Mouse (Mus musculus) forebrain, postnatal 0 days (tissue): ENCODE data around the gene Rab27a. TPM values are rescaled to one million over a fixed set of nuclear protein-coding genes. Genes with fewer than 3 reads are reported as not detected.
A peak's percentile ranks its signal among the peaks of the same experiment; 100 is the strongest.

Experiments used
- ATAC-seq: fragments of 200-750 bp; cut with Nextera tagmentation; 2 replicates; pipeline ENCODE4 v1.8.0; 2017; ENCODE audit warnings: mild to moderate bottlenecking, moderate library complexity
- DNase-seq: peaks from one replicate; pipeline ENCODE4 v3.0.0-alpha.2; 2015
- H3K27ac ChIP-seq: fragments of 300-500 bp; sonication (generic); 2 replicates; pipeline ENCODE4 v1.5.1; 2014; ENCODE audit warnings: low read depth, mild to moderate bottlenecking, antibody characterized with exemption, low read length, moderate library complexity, mixed read lengths
- H3K27me3 ChIP-seq: fragments of 300-500 bp; sonication (generic); 2 replicates; pipeline ENCODE4 v1.6.1; 2014; ENCODE audit warnings: mild to moderate bottlenecking, low read length, mixed read lengths; ENCODE audit not compliant: insufficient read depth
- H3K36me3 ChIP-seq: fragments of 300-500 bp; sonication (generic); 2 replicates; pipeline ENCODE4 v1.6.1; 2014; ENCODE audit warnings: mild to moderate bottlenecking, moderate library complexity; ENCODE audit not compliant: insufficient read depth
- H3K4me1 ChIP-seq: fragments of 300-500 bp; sonication (generic); 2 replicates; pipeline ENCODE4 v1.6.1; 2014; ENCODE audit warnings: antibody characterized with exemption; ENCODE audit not compliant: insufficient read depth
- H3K4me2 ChIP-seq: fragments of 300-500 bp; sonication (generic); 2 replicates; pipeline ENCODE4 v1.6.1; 2014; ENCODE audit warnings: low read depth, mild to moderate bottlenecking, moderate library complexity
- H3K4me3 ChIP-seq: fragments of 300-500 bp; sonication (generic); 2 replicates; pipeline ENCODE4 v1.5.1; 2014; ENCODE audit warnings: low read depth, low read length, mixed read lengths
- H3K9ac ChIP-seq: fragments of 300-500 bp; sonication (generic); 2 replicates; pipeline ENCODE4 v1.6.1; 2014; ENCODE audit warnings: mild to moderate bottlenecking
- H3K9me3 ChIP-seq: fragments of 300-500 bp; sonication (generic); 2 replicates; pipeline ENCODE4 v1.6.1; 2016; ENCODE audit warnings: low read length
- CTCF ChIP-seq: sonication (generic); IDR thresholded peaks from 2 replicates; pipeline ENCODE4 v1.5.1; 2016; ENCODE audit warnings: antibody characterized with exemption, control low read depth, low read depth
- WGBS: fragments of 180-500 bp; shearing (Covaris S2); extraction: QIAGEN DNeasy Blood & Tissue Kit; methylation state at CpG from one replicate; pipeline ENCODE4 v1.1.7; 2014; 5-methylcytosine and 5-hydroxymethylcytosine counted together
- polyA plus RNA-seq: library from polyadenylated mRNA; unstranded; fragments of >200 nt; fragmentation: Nextera tagmentation; extraction: Ambion mirVana; gene quantifications from 2 replicates; pipeline ENCODE4 v1.2.1, GENCODE M21; 2015
- total RNA-seq: library from RNA; depleted of rRNA; stranded (reverse); fragments of >200 nt; gene quantifications from 2 replicates; pipeline ENCODE4 v1.2.3, GENCODE M21; 2014

Rab27a gene
- total and polyA plus RNA-seq, 2 experiments from 2014 or later = 2.3 to 5.6 TPM

DNA sequence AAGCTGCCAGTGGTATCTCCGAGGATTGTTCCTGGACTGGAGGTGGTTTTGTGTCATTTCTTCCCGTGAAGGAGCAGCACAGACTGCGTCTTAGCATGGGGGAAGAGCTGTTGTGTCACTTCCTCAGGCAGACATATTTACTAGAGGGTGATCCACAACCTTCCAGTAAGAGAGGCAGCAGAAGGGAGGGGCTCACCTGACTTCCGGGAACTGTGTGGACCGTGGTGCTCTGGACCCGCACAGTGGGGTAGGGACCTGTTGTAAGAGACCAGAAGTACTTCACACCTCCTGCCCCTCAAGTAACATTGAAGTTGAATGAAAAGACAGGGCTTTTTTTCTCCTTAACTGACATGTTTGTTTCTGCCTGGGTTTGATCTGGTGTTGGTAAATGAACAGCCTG is 39.5 kb upstream of the Rab27a start:
- Histone ChIP-seq H3K36me3 (peaks cover 48% of the 10 kb centered on the region), H3K27ac (no peak overlapping the region), H3K27me3 (no peaks in the 10 kb centered on the region), H3K9ac (no peak overlapping the region), H3K4me2 (no peak overlapping the region), H3K4me1 (no peaks in the 10 kb centered on the region), H3K4me3 (no peak overlapping the region), H3K9me3 (no peaks in the 10 kb centered on the region)
- DNase-seq = no peak
- no peak for TF ChIP-seq CTCF
- 83% methylated on average over 6 of the region's 6 CpGs for WGBS
- ATAC-seq = no peak

GRCm38 (mm10) chr9:73006175-73006574 is 38.5 kb upstream of the Rab27a start:
- DNase-seq = no peak
- Histone ChIP-seq H3K36me3 (peaks cover 52% of the 10 kb centered on the region), H3K4me3 (no peak overlapping the region), H3K27ac (no peak overlapping the region), H3K27me3 (no peaks in the 10 kb centered on the region), H3K4me2 (no peak overlapping the region), H3K9me3 (no peaks in the 10 kb centered on the region), H3K9ac (no peak overlapping the region), H3K4me1 (no peaks in the 10 kb centered on the region)
- no peak for ATAC-seq
- WGBS = 93% methylated on average over 3 of the region's 3 CpGs
- peak; percentile 41 for TF ChIP-seq CTCF

DNA sequence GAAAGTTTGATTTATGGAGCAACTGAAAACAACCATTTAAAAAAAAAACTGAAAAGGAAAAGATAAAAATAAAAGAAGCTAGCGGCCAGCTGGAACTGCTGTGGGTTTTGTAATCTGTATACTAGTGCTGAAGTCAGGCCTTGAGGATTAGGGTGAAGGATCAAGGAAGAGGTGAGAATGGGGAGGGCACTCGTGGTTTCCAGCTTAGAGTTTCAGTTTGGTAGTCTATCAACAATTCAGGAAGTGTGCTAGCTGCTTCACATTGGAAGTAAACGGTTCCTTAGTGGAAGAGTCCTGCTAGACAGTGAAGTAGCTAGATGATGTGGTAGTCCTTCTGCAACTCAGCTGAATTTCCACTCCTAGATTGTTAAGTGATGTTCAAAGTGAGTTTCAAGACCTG is 36.3 kb upstream of the Rab27a start:
- Histone ChIP-seq H3K9me3 (no peaks in the 10 kb centered on the region), H3K4me3 (no peak overlapping the region), H3K36me3 (peaks cover 57% of the 10 kb centered on the region), H3K4me1 (no peaks in the 10 kb centered on the region), H3K27me3 (no peaks in the 10 kb centered on the region), H3K27ac (no peak overlapping the region), H3K9ac (no peak overlapping the region), H3K4me2 (no peak overlapping the region)
- no peak for TF ChIP-seq CTCF
- 78% methylated on average over 3 of the region's 3 CpGs for WGBS
- no peak for ATAC-seq
- no peak for DNase-seq

DNA sequence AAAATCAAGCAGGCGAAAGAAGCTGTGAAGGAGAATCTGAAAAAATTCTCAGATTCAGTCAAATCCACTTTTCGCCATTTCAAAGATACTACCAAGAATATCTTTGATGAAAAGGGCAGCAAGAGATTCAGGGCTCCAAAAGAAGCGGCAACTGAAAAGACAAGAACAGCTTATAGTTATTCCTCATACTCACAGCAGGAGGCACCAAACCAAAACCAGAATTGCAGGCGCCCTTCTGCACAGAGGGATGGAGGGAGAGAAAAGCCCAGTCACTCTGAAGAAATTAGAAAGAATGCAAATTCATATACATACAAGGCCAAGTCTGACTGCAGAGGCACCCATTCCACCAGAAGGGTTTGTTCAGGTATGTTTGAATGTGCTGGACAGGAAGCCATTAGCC is 32.0 kb upstream of the Rab27a start:
- Histone ChIP-seq H3K27me3 (no peaks in the 10 kb centered on the region), H3K9ac (no peak overlapping the region), H3K4me3 (no peak overlapping the region), H3K4me1 (no peaks in the 10 kb centered on the region), H3K4me2 (no peak overlapping the region), H3K36me3 (peaks cover 74% of the 10 kb centered on the region), H3K27ac (no peak overlapping the region), H3K9me3 (no peaks in the 10 kb centered on the region)
- DNase-seq = no peak
- ATAC-seq = no peak
- WGBS = 90% methylated on average over 4 of the region's 4 CpGs
- peak; percentile 30; the same call in 1 of the 2 replicates for TF ChIP-seq CTCF

DNA sequence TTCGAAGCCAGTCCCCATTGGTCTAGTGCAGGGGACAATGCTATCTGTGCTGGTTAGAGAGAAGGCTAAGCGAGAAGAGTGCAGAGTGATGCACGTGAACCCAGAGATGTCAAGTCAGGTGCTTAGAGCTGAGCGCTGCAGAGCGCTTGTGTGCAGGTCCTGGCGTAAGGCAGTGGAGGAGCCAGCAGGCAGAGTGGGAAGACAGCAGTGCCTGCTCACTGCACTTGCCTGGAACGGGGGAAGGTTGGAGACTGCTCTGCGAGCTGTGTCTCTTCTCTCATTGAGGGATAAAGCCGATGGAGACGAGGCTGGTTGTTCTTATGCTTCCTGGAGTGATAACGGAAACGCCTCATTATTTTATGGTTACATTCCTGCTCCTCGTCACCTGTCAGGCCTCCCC is 29.9 kb upstream of the Rab27a start:
- H3K27ac ChIP-seq = no peak overlapping the region
- no peaks in the 10 kb centered on the region for H3K4me1 ChIP-seq
- H3K4me2 ChIP-seq = no peak overlapping the region
- no peaks in the 10 kb centered on the region for H3K9me3 ChIP-seq
- TF ChIP-seq CTCF = no peak
- no peak overlapping the region for H3K4me3 ChIP-seq
- 92% methylated on average over 13 of the region's 13 CpGs for WGBS
- H3K27me3 ChIP-seq = no peaks in the 10 kb centered on the region
- ATAC-seq (no peak), DNase-seq (no peak)
- no peak overlapping the region for H3K9ac ChIP-seq
- peaks cover 90% of the 10 kb centered on the region for H3K36me3 ChIP-seq

GRCm38 (mm10) chr9:73019841-73020240 is 24.8 kb upstream of the Rab27a start:
- TF ChIP-seq CTCF = no peak
- Histone ChIP-seq H3K9ac (no peak overlapping the region), H3K4me3 (no peak overlapping the region), H3K9me3 (no peaks in the 10 kb centered on the region), H3K4me1 (no peaks in the 10 kb centered on the region), H3K36me3 (peaks cover 54% of the 10 kb centered on the region), H3K27ac (no peak overlapping the region), H3K4me2 (no peak overlapping the region), H3K27me3 (no peaks in the 10 kb centered on the region)
- WGBS = 74% methylated on average over 10 of the region's 10 CpGs
- no peak for DNase-seq
- ATAC-seq = no peak

DNA sequence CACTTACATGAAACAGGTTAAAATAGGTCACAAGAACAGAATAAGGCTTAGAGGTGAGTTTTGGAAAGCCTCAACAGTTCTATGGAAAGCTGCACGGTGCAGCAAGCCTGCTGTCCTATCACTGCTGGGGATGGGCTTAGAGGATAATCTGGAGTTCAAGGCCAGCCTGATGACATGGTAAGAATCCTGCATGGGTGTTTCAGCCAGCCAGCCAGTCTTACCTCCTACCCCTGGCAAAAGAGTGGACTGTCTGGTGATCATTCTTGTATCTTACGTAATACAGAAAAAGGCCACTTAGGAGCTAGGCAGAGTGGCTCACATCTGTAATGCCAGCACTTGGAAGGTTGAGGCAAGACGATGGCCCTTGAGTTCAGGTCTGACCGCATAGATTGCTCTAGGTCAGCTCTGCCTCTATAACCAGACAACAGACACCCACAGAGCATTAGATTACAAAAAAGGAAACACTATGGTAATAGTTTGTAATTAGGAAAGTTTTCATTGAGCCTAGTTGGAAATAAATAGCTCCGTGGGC is 24.0 kb upstream of the Rab27a start:
- TF ChIP-seq CTCF = no peak
- Histone ChIP-seq H3K4me2 (no peak overlapping the region), H3K4me1 (no peaks in the 10 kb centered on the region), H3K36me3 (peaks cover 51% of the 10 kb centered on the region), H3K27me3 (no peaks in the 10 kb centered on the region), H3K27ac (no peak overlapping the region), H3K9ac (no peak overlapping the region), H3K4me3 (no peak overlapping the region), H3K9me3 (no peaks in the 10 kb centered on the region)
- WGBS = 97% methylated on average over 5 of the region's 5 CpGs
- ATAC-seq (no peak), DNase-seq (no peak)
